ENCODE assay signal across 8 mouse cellular contexts in the genomic region with DNA sequence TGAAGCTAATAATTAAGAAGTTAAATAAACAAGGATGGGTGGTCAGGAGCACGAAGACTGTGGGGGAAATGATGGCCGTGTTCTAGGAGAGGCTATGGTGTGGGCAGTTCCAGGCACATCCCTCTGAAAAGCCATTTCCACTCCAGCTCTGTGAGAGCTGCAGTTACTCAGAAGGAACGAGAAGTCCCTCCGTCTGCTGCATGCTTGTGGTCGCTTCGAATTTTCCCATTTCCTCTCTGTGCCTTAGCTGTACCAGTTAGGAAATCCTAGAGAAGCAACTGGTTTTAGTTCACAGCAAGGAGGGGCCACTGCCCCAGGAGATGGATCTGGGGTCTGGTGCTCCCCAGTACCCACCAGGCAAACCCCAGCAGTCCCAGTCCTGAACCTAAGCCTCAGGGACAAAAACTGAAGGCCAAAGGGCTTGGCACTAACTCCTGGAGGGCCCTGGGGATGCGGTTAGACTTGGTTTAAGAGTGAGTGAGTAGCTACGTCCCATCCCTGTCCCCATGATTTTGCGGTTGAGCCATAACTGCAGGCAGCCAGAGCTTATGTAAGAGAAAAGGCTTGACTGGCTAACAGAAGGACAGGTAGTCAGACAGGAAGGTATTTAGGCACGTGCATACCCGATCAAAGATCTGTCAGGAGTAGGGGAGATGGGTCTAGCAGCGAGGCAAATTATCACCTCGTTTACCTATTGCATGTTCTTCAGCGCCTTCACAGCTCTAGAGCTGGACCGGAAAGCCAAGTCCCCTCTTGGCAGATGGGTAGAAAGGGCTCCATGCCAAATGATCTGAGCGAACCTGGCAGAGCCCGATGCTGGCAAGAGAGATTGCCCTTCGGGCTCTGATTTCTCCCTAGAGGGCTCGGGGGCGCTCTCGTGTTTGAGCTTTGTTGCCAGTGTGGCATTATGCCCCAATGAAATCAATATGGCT. TPM values are rescaled to one million over a fixed set of nuclear protein-coding genes. Genes with fewer than 3 reads are reported as not detected.
DNase-seq lines count a peak whose midpoint lies in the region; ATAC-seq and TF ChIP-seq lines count a peak whose summit lies in the region.

No protein-coding gene starts in this region.

- H3K4me2 ChIP-seq in heart, embryonic 11.5 days = no peak overlapping the region
- H3K4me2 ChIP-seq in lung, postnatal 0 days (replicated peaks; ENCODE audit: low read depth, low read length) = peak overlapping the region; percentile 6; the same call in 1 of the 2 replicates
- H3K4me2 ChIP-seq in hindbrain, embryonic 16.5 days (ENCODE audit: low read length) = peak overlapping the region; percentile 29

- TF ChIP-seq POLR2A in lung, adult 2 months (IDR thresholded peaks at IDR 0.05; ENCODE audit: borderline replicate concordance, extremely low read depth, low read depth, low read length) = no peak

- H3K9me3 ChIP-seq in heart, embryonic 11.5 days (replicated peaks; ENCODE audit: control insufficient read depth, low read length) = no peaks in the 10 kb centered on the region
- no peaks in the 10 kb centered on the region for H3K9me3 ChIP-seq in lung, postnatal 0 days (ENCODE audit: low read length)
- no peaks in the 10 kb centered on the region for H3K9me3 ChIP-seq in hindbrain, embryonic 16.5 days (ENCODE audit: control insufficient read depth, low read length)

- ATAC-seq in heart, embryonic 11.5 days (replicated peaks; ENCODE audit: insufficient number of reproducible peaks, low FRiP score, low TSS enrichment) = no peak
- ATAC-seq in lung, postnatal 0 days = no peak
- ATAC-seq in hindbrain, embryonic 16.5 days = peak; percentile 84

- H3K27ac ChIP-seq in heart, embryonic 11.5 days (ENCODE audit: low read depth, low read length) = no peak overlapping the region
- no peak overlapping the region for H3K27ac ChIP-seq in lung, postnatal 0 days (ENCODE audit: low read length)
- no peak overlapping the region for H3K27ac ChIP-seq in hindbrain, embryonic 16.5 days (ENCODE audit: low read depth, low read length)

- TF ChIP-seq CTCF in lung, postnatal 0 days (IDR thresholded peaks at IDR 0.05) = no peak
- no peak for TF ChIP-seq CTCF in lung, adult 2 months (IDR thresholded peaks at IDR 0.05; ENCODE audit: insufficient read depth, low read length)

- H3K4me1 ChIP-seq in heart, embryonic 11.5 days (ENCODE audit: control insufficient read depth, insufficient read depth, low read length) = no peaks in the 10 kb centered on the region
- H3K4me1 ChIP-seq in lung, postnatal 0 days (ENCODE audit: insufficient read depth, low read depth, low read length) = no peaks in the 10 kb centered on the region
- no peaks in the 10 kb centered on the region for H3K4me1 ChIP-seq in lung, adult 2 months (ENCODE audit: control insufficient read depth, insufficient read depth, low read length)
- H3K4me1 ChIP-seq in hindbrain, embryonic 16.5 days (ENCODE audit: control insufficient read depth, insufficient read depth, low read depth, low read length) = peaks cover 8% of the 10 kb centered on the region; the same call in 1 of the 2 replicates

- no peak overlapping the region for H3K4me3 ChIP-seq in heart, embryonic 11.5 days (ENCODE audit: low read depth, low read length)
- no peak overlapping the region for H3K4me3 ChIP-seq in lung, postnatal 0 days (ENCODE audit: low read depth, low read length)
- no peak overlapping the region for H3K4me3 ChIP-seq in lung, adult 2 months (replicated peaks; ENCODE audit: extremely low read depth, low read depth, low read length)
- no peak overlapping the region for H3K4me3 ChIP-seq in hindbrain, embryonic 16.5 days (ENCODE audit: low read length)

- peak; percentile 21 for DNase-seq in heart, adult 8-10 months (ENCODE audit: low spot score)
- DNase-seq in lung, postnatal 0 days (ENCODE audit: low spot score) = no peak
- DNase-seq in lung, adult 2 months = no peak
- DNase-seq in cerebellum, adult 9-10 months = peak; percentile 95
- no peak for DNase-seq in adipocyte (ENCODE audit: low spot score)
- DNase-seq in urinary bladder, postnatal 4 days (ENCODE audit: low spot score in 2 of 2) = no peak

- no peak for TF ChIP-seq EP300 in lung, postnatal 0 days (IDR thresholded peaks at IDR 0.05)

- no peaks in the 10 kb centered on the region; the same call in 1 of the 2 replicates for H3K27me3 ChIP-seq in heart, embryonic 11.5 days (ENCODE audit: control insufficient read depth, insufficient read depth, low read length)
- no peaks in the 10 kb centered on the region for H3K27me3 ChIP-seq in lung, postnatal 0 days (replicated peaks; ENCODE audit: insufficient read depth, low read length)
- peaks cover 19% of the 10 kb centered on the region for H3K27me3 ChIP-seq in hindbrain, embryonic 16.5 days (replicated peaks; ENCODE audit: control insufficient read depth, insufficient read depth, low read length)

- no peak overlapping the region for H3K9ac ChIP-seq in heart, embryonic 11.5 days (ENCODE audit: low read depth, low read length)
- no peak overlapping the region for H3K9ac ChIP-seq in lung, postnatal 0 days (replicated peaks; ENCODE audit: low read depth)
- no peak overlapping the region for H3K9ac ChIP-seq in hindbrain, embryonic 16.5 days (ENCODE audit: low read depth, low read length)

- WGBS in heart, embryonic 11.5 days (ENCODE audit: insufficient replicate concordance) = 81% methylated on average over 21 of the region's 21 CpGs
- WGBS in lung, postnatal 0 days = 67% methylated on average over 21 of the region's 21 CpGs
- 66% methylated on average over 21 of the region's 21 CpGs for WGBS in lung, adult 2 months
- WGBS in hindbrain, embryonic 16.5 days = 65% methylated on average over 21 of the region's 21 CpGs

- H3K36me3 ChIP-seq in heart, embryonic 11.5 days (ENCODE audit: control insufficient read depth, insufficient read depth, low read length) = no peaks in the 10 kb centered on the region
- no peaks in the 10 kb centered on the region for H3K36me3 ChIP-seq in lung, postnatal 0 days (ENCODE audit: insufficient read depth, low read length)
- no peaks in the 10 kb centered on the region for H3K36me3 ChIP-seq in hindbrain, embryonic 16.5 days (ENCODE audit: control insufficient read depth, insufficient read depth, low read length)

RNA-seq across cellular contexts. Expression of gene 4932438H23Rik, which starts 10.3 kb away (rescaled TPM):
- under 1 TPM in 3 of 4 experiments, not detected in 1; 0.11 to 0.16 (median 0.14) TPM for total RNA-seq in heart, adult 8-10 months (2022)
- 0.13 TPM in 1 of 2 replicates, not detected in the other for polyA plus RNA-seq in heart, embryonic 11.5 days (2014; fragmentation: Nextera tagmentation; extraction: Ambion mirVana)
- polyA plus RNA-seq in lung, postnatal 0 days (2015; fragmentation: Nextera tagmentation; extraction: Ambion mirVana) = 0.07 and 0.26 TPM in 2 replicates
- 0.23 and 0.30 TPM in 2 replicates for polyA plus RNA-seq in lung, adult 2 months (2012; rRNA removed)
- 0.88 and 1.9 TPM in 2 replicates for polyA plus RNA-seq in hindbrain, embryonic 16.5 days (2015; fragmentation: Nextera tagmentation; extraction: Ambion mirVana)

RNA-seq across cellular contexts. Expression of gene Paxbp1, which starts 40.2 kb away (rescaled TPM):
- total RNA-seq in heart, adult 8-10 months (2022) = 10 to 100 TPM in 3 of 4 experiments, 1 to 10 TPM in 1; 8.1 to 18.6 (median 12.5) TPM
- 55.5 and 56.4 TPM in 2 replicates for polyA plus RNA-seq in heart, embryonic 11.5 days (2014; fragmentation: Nextera tagmentation; extraction: Ambion mirVana)
- polyA plus RNA-seq in lung, postnatal 0 days (2015; fragmentation: Nextera tagmentation; extraction: Ambion mirVana) = 20.3 and 23.9 TPM in 2 replicates
- 12.2 and 21.7 TPM in 2 replicates for polyA plus RNA-seq in lung, adult 2 months (2012; rRNA removed)
- polyA plus RNA-seq in hindbrain, embryonic 16.5 days (2015; fragmentation: Nextera tagmentation; extraction: Ambion mirVana) = 48.8 and 60.2 TPM in 2 replicates

Comparison
In these comparisons a context has a peak if more than half of its experiments do, and no peak if none do; other contexts are left out.
1. DNase-seq: peak in heart, adult 8-10 months (single experiment) and cerebellum, adult 9-10 months (single experiment); none in lung, postnatal 0 days (single experiment), lung, adult 2 months (single experiment), adipocyte (single experiment) and urinary bladder, postnatal 4 days (0 of 2).